Mouse (Mus musculus) embryo, embryonic 11.5 days (tissue): ENCODE data around the gene Frmpd2.
"Not testable (repeated sequence)": the region's sequence is repeated elsewhere in the genome, so short reads cannot be mapped to it uniquely, and the experiment has no call there.

ENCODE experiments used
- DNase-seq: peaks from one replicate; pipeline ENCODE4 v3.0.0-alpha.2; 2012; ENCODE audit warnings: low read depth, low spot score

The Frmpd2 gene

GRCm38 (mm10) chr14:33471331-33471730 is at the start of gene Frmpd2:
Gene Frmpd2 (plus strand): TSS chr14:33471696.
- no peak for DNase-seq

- no peak for DNase-seq
Observed at GRCm38 (mm10) chr14:33423003-33423402, 48.5 kb upstream of the Frmpd2 start.

DNA sequence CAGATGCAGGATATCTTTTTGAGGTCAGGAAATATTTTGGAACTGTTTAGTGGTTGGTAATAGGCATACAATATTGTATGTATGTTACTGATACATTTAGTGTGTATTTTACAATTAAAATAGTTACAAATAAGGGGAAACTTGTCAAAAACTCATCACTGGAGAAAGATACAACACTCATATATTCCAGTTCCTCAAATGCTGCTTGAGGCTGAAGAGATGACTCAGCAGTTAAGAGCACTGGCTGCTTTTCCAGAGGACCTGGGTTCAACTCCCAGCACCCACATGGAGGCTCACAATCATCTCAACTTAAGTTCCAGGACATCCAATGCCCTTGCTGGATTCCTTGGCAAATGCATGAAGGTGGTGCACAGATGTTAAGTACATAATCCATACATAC is 47.4 kb upstream of the Frmpd2 start:
- no peak for DNase-seq

DNA sequence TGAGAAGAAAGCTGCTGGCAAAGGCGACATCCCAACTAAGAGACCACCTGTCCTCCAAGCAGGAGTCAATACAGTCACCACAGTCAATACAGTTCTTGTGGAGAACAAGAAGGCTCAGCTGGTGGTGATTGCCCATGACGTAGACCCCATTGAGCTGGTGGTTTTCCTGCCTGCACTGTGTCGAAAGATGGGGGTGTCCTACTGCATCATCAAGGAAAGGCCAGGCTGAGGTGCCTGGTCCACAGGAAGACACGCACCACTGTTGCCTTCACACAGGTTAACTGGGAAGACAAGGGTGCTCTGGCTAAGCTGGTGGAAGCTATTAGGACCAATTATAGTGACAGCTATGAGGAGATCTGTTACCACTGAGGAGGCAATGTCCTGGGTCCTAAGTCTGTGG is 39.0 kb upstream of the Frmpd2 start:
- not testable (repeated sequence) for DNase-seq

DNA sequence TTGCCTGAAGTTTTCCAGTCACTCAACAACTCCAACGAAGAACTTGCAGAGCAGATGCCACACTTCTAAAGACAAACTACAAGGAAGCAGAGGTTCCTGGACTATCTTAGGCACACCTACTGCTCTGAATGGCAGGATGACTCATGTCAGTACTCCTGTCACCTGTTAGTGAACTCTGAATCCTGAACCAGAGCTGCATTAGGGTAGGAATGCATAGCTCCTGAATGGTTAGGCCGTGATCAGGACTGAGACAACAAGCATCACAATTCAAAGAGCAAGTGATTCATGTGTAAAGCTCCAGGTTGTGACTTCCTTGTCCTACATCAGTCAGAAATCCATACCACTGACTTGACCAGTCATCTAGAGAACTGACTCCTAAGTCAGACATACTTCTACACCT is 27.7 kb upstream of the Frmpd2 start:
- no peak for DNase-seq

- DNase-seq, result no peak
Observed at GRCm38 (mm10) chr14:33445962-33446361, 25.5 kb upstream of the Frmpd2 start.

DNA sequence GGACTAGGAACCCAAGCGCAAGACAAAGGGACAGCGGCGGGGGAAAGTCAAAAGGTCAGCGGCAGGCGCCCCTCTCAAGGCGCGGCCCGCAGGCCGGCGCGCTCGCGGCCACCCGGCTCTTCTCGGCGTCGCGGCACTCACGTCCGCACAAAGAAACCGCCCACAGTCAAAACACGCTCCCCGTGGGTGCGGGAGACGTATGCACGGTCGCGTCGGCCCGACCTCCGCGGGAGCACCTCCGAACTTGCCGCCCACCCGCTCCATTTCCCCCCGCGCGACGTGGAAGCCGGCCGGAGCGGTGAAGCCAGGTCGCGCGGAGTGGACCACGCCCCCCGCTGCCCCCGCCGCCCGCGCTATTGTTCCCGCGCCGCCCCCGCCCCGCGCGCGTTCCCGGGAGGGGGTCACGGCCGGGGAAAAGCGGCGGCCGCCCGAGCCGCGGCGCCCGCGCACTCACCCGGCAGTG is 24.9 kb upstream of the Frmpd2 start:
- peak; percentile 30 for DNase-seq

GRCm38 (mm10) chr14:33447027-33447569 is 24.4 kb upstream of the Frmpd2 start, which contains the start of gene Mapk8:
Gene Mapk8 (minus strand): TSS chr14:33447158.
- peak; percentile 91 for DNase-seq

- DNase-seq, result no peak
Observed at GRCm38 (mm10) chr14:33448276-33448675, 23.2 kb upstream of the Frmpd2 start.

DNA sequence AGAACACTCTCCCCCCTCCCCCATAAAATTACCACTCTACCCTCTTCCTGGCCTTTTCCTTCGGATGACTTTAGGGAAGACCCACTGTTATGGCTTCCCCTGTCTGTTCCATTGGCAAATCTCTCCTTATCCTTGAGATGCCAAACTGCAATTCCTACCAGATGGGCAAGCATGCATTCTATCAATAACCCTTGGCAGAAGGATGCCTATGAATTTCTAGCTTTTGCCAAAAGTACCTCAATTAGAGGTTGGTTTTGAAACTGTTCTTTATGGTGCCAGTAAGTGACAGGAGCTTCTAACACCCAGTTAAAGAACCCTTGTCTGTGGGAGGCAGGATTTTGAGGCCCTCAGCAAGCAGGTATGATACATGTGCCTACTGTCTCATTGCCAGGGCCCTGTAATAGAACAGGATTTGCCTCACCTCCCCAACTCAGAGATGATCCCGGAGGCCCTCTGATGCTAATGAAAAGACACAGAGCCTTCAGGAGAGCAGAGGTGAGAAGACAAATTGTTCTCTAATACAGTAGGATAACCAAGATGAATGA is 22.1 kb upstream of the Frmpd2 start:
- no peak for DNase-seq

DNA sequence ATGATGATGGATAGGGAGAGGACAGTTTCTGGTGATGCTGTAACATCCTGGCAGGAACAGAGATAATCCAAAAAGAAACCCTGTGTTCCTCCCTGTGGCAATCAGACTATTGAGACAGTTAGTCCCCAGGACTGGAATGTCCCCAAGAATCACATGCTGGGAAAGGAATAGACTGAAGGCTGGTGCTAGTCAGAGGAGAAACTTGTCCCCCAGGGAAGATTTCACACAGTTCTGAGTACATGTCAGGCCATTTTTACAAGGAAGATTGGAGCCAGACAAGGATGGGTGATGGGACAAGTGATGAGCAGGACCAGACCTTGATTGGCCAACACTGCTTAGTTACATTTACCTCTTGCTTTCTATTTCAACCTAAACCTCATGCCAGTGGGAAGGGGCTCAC is 21.2 kb upstream of the Frmpd2 start:
- no peak for DNase-seq

- DNase-seq, result no peak
Observed at GRCm38 (mm10) chr14:33463658-33464057, 7.8 kb upstream of the Frmpd2 start.

- DNase-seq, result peak; percentile 38
Observed at GRCm38 (mm10) chr14:33467766-33468165, 3.7 kb upstream of the Frmpd2 start.

DNA sequence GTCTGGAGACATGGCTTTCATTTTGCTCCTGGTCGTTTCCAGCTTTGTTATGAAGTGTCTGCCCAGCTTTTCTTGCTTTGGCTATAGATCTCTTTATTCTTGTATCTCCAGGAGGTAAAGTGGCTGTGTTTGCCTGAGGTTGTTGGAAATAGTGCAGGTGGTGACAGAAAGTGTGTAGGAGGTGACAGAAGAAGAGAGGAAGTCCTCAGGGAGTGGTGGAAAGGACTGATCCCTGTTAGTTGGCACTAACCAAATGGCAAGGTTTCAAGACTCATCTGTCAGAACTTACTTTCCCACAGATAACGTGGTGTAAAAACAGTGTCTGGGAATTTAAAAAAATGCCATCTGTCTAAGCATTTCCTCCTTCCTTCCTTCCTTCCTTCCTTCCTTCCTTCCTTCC is 3.0 kb downstream of the Frmpd2 start:
- DNase-seq, result no peak

GRCm38 (mm10) chr14:33476094-33476760 is 4.7 kb downstream of the Frmpd2 start:
- no peak for DNase-seq

DNA sequence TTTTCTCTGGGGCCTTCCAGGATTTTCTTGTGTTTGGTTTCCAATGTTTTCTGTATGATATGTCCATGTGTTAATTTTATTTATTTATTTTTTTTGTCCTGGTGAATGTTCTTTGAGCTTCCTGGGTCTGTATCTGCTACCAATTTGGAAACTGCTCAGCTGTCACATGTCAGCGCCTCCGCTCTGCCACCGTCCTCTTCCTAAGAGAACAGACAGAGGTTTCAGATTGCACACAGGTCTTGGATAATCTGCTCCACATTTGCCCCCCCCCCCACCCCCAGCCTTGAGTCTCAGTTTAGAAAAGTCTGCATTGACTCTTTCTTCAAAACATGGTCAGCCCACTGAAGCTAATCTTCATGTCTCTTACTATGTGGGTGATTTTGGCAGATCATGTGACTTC is 10.5 kb downstream of the Frmpd2 start:
- DNase-seq, result no peak

DNA sequence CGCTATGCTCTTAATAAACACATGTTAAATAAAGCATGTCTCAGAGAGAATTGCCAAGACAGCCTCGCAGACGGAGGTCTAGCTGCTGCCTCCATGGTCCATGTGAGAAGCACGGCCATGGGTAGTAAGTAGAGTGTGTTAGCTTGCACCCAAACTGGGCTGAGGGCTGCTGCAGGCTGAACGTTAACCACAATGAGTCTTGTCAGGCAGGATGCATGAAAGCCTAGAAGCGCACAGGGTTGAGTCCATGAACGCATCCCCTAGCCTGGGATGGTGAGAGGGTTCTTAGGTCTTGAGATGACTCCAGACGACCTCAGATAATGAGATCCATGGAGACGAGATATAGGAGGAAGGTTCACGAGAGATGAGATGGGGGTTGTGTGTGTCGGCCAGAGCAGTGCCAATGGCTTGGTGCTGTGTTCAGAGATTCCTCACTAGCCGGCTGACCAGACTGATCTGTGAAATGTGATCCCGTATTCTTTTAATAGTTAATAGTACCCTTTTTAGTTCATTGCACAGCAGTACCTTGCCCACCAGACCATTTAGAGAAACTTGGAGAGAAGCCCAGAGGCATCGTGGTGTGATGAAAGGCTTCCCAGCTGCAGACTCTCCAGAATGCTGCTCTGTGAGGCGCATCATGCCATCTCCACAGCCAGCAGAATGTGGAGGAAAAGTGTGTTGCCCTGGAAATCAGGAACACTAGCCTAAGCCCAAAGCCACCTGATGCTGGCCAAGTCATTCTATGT is 16.5 kb downstream of the Frmpd2 start:
- DNase-seq, result no peak

DNA sequence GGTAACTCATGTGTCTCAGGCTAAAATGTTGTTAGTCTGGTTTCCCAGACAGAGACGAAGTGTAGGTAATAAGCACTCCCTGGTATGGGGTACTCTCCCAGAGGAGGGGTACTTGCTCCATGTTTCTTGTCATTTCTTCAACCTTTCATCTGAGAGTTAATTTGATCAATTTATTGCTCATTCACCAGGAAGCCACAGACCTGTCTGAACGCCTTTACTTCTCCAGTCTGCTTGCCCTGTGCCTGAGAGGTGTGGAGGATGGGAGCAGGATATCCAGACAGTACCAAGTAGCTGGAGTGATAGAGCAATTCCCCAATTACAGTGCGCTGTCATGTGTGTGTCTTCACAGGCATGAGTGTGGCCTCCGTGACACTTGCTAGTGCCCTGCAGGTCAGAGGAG is 23.7 kb downstream of the Frmpd2 start:
- no peak for DNase-seq

DNA sequence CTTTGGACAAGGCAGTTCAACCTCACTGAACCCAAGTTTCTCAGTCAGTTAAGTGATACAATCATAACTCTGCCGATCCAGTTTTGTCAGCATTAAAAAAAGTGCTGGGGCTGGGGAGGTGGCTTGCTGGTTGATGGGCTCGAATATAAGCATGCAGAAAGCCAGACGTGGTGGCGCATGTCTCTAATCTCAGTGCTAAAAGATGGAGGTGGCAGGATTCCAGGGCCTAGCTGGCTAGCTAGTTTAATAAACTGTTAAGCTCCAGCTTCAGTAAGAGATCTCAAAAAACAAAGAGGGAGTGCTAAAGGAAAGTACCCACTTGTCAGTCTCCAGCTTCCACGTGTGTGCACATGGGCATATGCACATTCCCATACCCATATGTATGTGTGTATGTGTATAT is 25.9 kb downstream of the Frmpd2 start:
- DNase-seq, result no peak

GRCm38 (mm10) chr14:33498849-33499248 is 27.4 kb downstream of the Frmpd2 start:
- DNase-seq, result no peak

DNA sequence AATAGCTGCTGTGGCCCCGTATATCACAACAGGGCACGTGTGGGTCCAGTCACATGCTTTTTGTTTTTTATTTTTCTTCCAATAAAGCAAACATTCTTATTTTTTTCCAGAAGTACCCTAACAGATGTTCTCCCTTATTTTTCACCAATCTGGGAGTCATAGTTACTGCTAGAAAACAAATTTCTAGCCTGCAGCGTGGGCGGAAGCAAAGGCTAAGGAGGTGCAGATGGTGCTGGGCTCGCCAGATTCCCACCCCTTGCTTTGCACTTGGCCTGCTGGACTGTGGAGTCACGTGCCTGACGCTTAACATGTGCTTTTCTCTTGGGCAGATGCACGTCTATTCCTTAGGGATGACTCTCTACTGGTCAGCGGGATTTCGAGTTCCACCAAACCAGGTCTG is 29.1 kb downstream of the Frmpd2 start:
- DNase-seq, result no peak

GRCm38 (mm10) chr14:33503311-33503710 is 31.8 kb downstream of the Frmpd2 start:
- no peak for DNase-seq

- DNase-seq, result no peak
Observed at GRCm38 (mm10) chr14:33506696-33507095, 35.2 kb downstream of the Frmpd2 start.
